Mouse (Mus musculus) limb, embryonic 12.5 days (tissue): ENCODE data around the gene Arhgdia. TPM values are rescaled to one million over a fixed set of nuclear protein-coding genes. Genes with fewer than 3 reads are reported as not detected.

Source experiments
- ATAC-seq: fragments of 200-750 bp; cut with Nextera tagmentation; 2 replicates; pipeline ENCODE4 v1.8.0; 2017; ENCODE audit warnings: low read depth, moderate TSS enrichment; ENCODE audit not compliant: insufficient number of reproducible peaks, insufficient read depth, low FRiP score, low TSS enrichment
- H3K27ac ChIP-seq: fragments of 300-500 bp; sonication (generic); 2 replicates; pipeline ENCODE4 v1.5.1; 2016; ENCODE audit warnings: mild to moderate bottlenecking, moderate library complexity
- H3K27me3 ChIP-seq: fragments of 300-500 bp; sonication (generic); 2 replicates; pipeline ENCODE4 v1.6.1; 2016; ENCODE audit warnings: mild to moderate bottlenecking, moderate library complexity
- H3K36me3 ChIP-seq: fragments of 300-500 bp; sonication (generic); 2 replicates; pipeline ENCODE4 v1.6.1; 2016; ENCODE audit warnings: mild to moderate bottlenecking, moderate library complexity
- H3K4me1 ChIP-seq: fragments of 300-500 bp; sonication (generic); replicated peaks from 2 replicates; pipeline ENCODE4 v1.6.1; 2016
- H3K4me2 ChIP-seq: fragments of 300-500 bp; sonication (generic); 2 replicates; pipeline ENCODE4 v1.6.1; 2016; ENCODE audit warnings: mild to moderate bottlenecking, moderate library complexity
- H3K4me3 ChIP-seq: fragments of 300-500 bp; sonication (generic); replicated peaks from 2 replicates; pipeline ENCODE4 v1.5.1; 2016; ENCODE audit warnings: mild to moderate bottlenecking
- H3K9ac ChIP-seq: fragments of 300-500 bp; sonication (generic); replicated peaks from 2 replicates; pipeline ENCODE4 v1.6.1; 2016; ENCODE audit warnings: mild to moderate bottlenecking, moderate library complexity
- H3K9me3 ChIP-seq: fragments of 300-500 bp; sonication (generic); 2 replicates; pipeline ENCODE4 v1.6.1; 2016; ENCODE audit warnings: mild to moderate bottlenecking, moderate library complexity
- WGBS: fragments of 180-500 bp; shearing (Covaris S2); methylation state at CpG from one replicate; pipeline ENCODE4 v1.1.7; 2016; 5-methylcytosine and 5-hydroxymethylcytosine counted together
- polyA plus RNA-seq: library from polyadenylated mRNA; unstranded; fragments of >200 nt; fragmentation: Nextera tagmentation; extraction: Ambion mirVana; gene quantifications from 2 replicates; pipeline ENCODE4 v1.2.1, GENCODE M21; 2016

The Arhgdia gene
- polyA plus RNA-seq, 1 experiment from 2014 or later = 484 TPM

- Histone ChIP-seq H3K36me3 (peaks cover 35% of the 10 kb centered on the region), H3K9ac (0 out of 2 replicates have a peak overlapping the region, but pooled peaks have one; percentile 14), H3K27me3 (no peaks in the 10 kb centered on the region), H3K27ac (no peak overlapping the region), H3K4me2 (no peak overlapping the region), H3K4me1 (peaks cover 31% of the 10 kb centered on the region), H3K9me3 (no peaks in the 10 kb centered on the region), H3K4me3 (no peak overlapping the region)
- WGBS = 90% methylated on average over 7 of the region's 7 CpGs
- no peak for ATAC-seq
Measured at GRCm38 (mm10) chr11:120577211-120578023, 4.0 kb downstream of the Arhgdia start.

DNA sequence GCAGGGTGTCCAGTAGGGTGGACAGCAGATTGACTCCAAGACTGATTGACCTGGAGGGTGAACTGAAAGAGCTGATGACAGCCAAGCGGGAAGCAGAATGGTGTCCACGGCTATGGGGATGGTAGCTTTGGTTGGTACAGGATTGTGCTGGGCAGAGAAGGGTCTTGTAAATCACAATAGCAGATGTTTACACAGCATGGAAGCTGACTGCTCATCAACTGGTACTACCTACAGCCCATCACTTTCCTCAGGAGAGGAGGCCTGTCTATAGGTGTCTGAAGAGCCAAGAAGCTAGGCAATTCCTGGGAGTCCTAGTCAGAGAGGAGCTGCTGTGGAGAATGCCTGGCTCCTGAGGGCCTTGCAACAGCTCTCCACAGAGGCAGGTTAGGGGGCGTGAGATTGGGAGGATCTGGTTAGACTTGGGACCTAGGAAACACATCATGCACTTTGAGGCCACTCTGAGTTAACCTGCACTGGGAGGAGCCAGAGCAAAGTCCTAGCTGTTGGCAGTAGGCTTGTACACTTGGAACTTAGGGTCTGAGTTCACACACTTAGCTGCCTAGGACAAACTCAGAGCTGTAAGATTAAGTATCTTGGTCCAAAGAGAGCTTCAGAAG is 5.0 kb downstream of the Arhgdia start:
- WGBS = 83% methylated on average over 3 of the region's 3 CpGs
- H3K4me3 ChIP-seq = no peak overlapping the region
- ATAC-seq = no peak

DNA sequence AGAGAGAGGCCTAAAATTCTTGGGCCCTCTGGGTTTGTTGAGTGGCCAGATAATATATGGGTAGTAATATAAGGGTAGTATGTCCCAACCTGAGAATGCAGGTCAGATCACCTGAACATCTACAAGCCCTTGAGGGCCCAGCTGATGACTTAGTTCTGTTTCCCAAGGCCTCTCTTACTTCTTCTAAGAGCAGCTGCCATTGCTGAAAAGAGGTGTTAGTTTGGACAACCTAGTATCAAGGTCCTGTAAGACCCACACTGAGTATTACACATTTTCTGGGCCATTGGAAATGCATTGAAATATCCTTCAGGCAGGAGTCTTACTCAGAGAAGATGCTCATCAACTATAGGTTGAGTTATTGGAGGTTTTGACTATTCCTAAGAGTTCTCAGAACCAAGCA is 5.5 kb downstream of the Arhgdia start:
- no peaks in the 10 kb centered on the region for H3K9me3 ChIP-seq
- H3K36me3 ChIP-seq = peaks cover 41% of the 10 kb centered on the region
- no peaks in the 10 kb centered on the region for H3K27me3 ChIP-seq
- ATAC-seq = no peak
- H3K9ac ChIP-seq = no peak overlapping the region
- H3K27ac ChIP-seq = no peak overlapping the region
- H3K4me2 ChIP-seq = no peak overlapping the region
- H3K4me1 ChIP-seq = peaks cover 34% of the 10 kb centered on the region
- no peak overlapping the region for H3K4me3 ChIP-seq

More for the DNA sequence above, 5.0 kb downstream of the Arhgdia start:
- H3K27me3 ChIP-seq = no peaks in the 10 kb centered on the region
- H3K4me2 ChIP-seq = no peak overlapping the region
- H3K4me1 ChIP-seq = peaks cover 29% of the 10 kb centered on the region
- H3K36me3 ChIP-seq = peaks cover 36% of the 10 kb centered on the region
- no peaks in the 10 kb centered on the region for H3K9me3 ChIP-seq
- no peak overlapping the region for H3K27ac ChIP-seq
- H3K9ac ChIP-seq = no peak overlapping the region

DNA sequence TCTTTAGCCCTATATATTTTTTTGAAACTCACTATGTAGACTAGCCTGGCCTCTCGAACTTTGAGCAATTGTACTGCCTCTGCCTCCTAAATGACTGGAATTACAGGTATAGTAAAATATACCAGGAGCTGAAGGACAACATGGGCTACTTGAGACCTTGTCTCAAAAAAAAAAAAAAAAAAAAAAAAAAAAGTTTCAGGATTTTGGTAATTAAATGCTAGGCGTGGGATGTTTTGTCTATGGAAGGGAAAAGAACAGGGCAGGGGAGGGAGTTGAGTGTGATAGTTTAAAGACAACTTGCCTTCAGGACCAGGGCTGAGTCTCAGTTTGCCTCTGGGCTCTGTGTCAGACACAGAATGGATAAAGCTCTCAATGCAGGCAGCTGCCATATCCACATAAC is 6.4 kb downstream of the Arhgdia start:
- H3K4me3 ChIP-seq = no peak overlapping the region
- peaks cover 31% of the 10 kb centered on the region for H3K4me1 ChIP-seq
- H3K27me3 ChIP-seq = no peaks in the 10 kb centered on the region
- H3K9ac ChIP-seq = peak overlapping the region; percentile 97; the same call in 1 of the 2 replicates
- 74% methylated on average over 2 of the region's 2 CpGs for WGBS
- ATAC-seq = no peak
- H3K36me3 ChIP-seq = peaks cover 48% of the 10 kb centered on the region
- H3K9me3 ChIP-seq = no peaks in the 10 kb centered on the region
- 0 out of 2 replicates have a peak overlapping the region, but pooled peaks have one; percentile 3 for H3K27ac ChIP-seq
- no peak overlapping the region for H3K4me2 ChIP-seq

DNA sequence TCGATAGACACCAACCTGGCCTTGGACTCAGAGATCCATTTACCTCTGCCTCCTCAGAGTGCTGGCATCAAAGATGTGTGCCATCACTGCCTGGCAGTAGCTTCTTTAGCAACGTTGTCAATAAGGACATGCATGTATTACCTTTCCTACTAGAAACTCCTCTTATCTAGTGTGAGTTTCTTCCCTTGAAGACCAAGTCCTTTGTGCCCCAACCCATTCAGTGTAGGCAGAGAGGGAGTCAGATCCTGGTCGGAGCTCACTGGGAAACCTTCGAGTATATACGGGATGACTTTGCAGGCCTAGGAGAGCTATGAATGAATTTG is 7.2 kb downstream of the Arhgdia start:
- Histone ChIP-seq H3K27me3 (no peaks in the 10 kb centered on the region), H3K4me1 (peaks cover 23% of the 10 kb centered on the region), H3K9ac (peak overlapping the region; percentile 97), H3K36me3 (peaks cover 48% of the 10 kb centered on the region), H3K27ac (0 out of 2 replicates have a peak overlapping the region, but pooled peaks have one; percentile 3), H3K9me3 (no peaks in the 10 kb centered on the region), H3K4me2 (peak overlapping the region; percentile 91), H3K4me3 (peak overlapping the region; percentile 98)
- no peak for ATAC-seq
- WGBS = 52% methylated on average over 5 of the region's 5 CpGs

DNA sequence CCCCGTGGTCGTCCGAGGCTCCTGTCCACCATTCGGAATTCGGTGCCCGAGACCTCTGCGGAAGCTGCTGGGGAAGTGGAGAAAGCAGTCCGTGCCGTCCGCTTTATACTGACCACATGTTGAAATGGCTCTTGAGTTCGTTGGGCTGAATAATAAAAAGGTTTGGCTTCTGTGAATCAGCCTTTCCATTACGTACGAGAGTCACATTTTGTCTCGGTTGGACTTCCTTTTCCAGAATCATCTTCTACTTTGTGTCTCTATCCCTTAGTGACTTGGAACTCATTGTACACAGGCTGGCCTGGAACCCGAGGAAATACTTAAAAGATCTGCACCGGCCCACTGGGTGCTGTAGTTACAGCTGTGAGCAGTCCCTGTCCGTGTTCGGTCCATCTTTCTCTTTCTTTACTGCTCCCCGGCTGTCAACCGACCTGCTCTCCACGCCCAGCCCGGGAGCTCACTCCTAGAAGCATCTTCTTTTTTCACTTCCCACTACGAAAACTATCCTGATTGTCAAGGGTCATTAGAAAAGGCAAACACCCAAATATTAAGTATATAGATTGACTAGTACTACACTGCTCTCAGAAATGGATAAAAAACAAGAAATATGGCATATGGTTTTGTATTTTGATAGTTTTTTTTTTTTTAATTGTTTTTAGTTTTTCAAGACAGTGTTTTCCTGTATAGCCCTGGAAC is 7.7 kb downstream of the Arhgdia start:
- peak overlapping the region; percentile 96 for H3K27ac ChIP-seq
- ATAC-seq = no peak
- no peaks in the 10 kb centered on the region for H3K27me3 ChIP-seq
- no peaks in the 10 kb centered on the region for H3K9me3 ChIP-seq
- 1% methylated on average over 23 of the region's 23 CpGs for WGBS
- peak overlapping the region; percentile 91 for H3K4me2 ChIP-seq
- H3K36me3 ChIP-seq = peaks cover 48% of the 10 kb centered on the region
- peak overlapping the region; percentile 98 for H3K4me3 ChIP-seq
- H3K9ac ChIP-seq = peak overlapping the region; percentile 97
- peaks cover 20% of the 10 kb centered on the region for H3K4me1 ChIP-seq

DNA sequence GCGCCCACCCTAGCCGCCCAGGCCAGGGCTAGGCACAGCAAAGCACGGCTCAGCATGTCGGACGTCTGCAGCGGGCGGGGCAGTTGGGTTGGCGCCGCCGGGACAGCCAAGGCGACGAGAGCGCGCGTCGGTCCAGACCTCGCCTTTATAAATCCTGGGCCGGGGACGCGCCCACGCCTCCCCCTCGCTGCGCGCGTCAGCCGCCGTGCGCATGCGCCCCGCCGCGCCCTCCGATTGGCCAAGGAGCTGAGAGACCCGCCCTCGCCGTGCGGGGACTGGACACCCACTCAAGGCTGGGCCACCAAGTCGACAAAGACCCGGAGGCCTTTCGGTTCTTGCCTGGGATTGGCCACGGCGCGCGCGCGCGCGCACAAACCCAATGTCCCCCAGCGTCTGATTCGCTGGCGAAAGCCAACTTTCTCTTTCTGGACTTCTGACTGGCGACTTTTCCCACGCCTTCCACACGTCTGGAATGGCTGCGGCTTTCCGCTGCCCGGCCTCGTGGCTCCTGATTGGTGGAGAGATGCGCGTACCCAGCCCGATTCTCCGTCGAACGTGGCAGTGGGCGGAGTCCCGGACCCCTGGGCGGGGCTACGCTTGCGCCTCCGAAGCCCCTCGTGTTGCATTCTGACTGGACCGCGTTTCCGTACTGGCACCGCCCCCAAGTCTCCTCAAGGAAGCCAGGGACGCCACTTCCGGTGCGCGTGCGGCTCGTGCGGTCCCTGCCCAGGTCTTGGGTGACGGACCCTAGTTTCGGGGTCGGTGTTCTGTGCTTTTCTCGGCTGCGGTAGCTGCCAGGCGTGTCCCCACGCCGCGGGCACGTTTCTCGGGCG is 8.5 kb downstream of the Arhgdia start, which contains the start of gene P4hb:
TSS of gene P4hb (minus strand) at position 502 of the 833 bp plus-strand sequence.
- ATAC-seq = peak; percentile 98
- Histone ChIP-seq H3K36me3 (peaks cover 48% of the 10 kb centered on the region), H3K9ac (peak within 1 kb of the TSS; percentile 97), H3K4me1 (peaks cover 20% of the 10 kb centered on the region), H3K9me3 (no peaks in the 10 kb centered on the region), H3K4me2 (peak within 1 kb of the TSS; percentile 94), H3K27ac (peak within 1 kb of the TSS; percentile 96), H3K4me3 (peak within 1 kb of the TSS; percentile 98), H3K27me3 (no peaks in the 10 kb centered on the region)
- WGBS = under 1% methylated on average over 94 of the region's 94 CpGs

DNA sequence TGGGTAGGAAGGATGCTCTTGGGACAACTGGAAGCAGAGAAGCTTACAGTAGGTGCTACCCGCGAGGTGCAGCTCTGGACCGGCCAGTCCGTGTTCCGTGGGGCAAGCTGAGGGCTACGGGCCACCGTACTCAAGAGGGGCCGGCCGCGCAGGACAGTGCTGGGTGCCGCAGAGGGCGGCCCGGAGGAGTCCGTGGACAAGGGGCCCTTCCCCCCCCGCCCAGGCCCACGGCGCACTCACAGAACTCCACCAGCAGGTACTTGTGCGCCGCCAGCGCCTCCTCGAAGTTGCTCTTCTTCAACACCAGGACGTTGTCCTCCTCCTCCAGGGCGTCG is 9.0 kb downstream of the Arhgdia start:
- Histone ChIP-seq H3K4me3 (peak overlapping the region; percentile 98), H3K27me3 (no peaks in the 10 kb centered on the region), H3K4me2 (peak overlapping the region; percentile 94), H3K9ac (peak overlapping the region; percentile 97), H3K4me1 (peaks cover 20% of the 10 kb centered on the region), H3K9me3 (no peaks in the 10 kb centered on the region), H3K27ac (peak overlapping the region; percentile 89), H3K36me3 (peaks cover 48% of the 10 kb centered on the region)
- ATAC-seq = no peak; the same call in 1 of the 2 replicates
- WGBS = 0% methylated on average over 24 of the region's 24 CpGs

DNA sequence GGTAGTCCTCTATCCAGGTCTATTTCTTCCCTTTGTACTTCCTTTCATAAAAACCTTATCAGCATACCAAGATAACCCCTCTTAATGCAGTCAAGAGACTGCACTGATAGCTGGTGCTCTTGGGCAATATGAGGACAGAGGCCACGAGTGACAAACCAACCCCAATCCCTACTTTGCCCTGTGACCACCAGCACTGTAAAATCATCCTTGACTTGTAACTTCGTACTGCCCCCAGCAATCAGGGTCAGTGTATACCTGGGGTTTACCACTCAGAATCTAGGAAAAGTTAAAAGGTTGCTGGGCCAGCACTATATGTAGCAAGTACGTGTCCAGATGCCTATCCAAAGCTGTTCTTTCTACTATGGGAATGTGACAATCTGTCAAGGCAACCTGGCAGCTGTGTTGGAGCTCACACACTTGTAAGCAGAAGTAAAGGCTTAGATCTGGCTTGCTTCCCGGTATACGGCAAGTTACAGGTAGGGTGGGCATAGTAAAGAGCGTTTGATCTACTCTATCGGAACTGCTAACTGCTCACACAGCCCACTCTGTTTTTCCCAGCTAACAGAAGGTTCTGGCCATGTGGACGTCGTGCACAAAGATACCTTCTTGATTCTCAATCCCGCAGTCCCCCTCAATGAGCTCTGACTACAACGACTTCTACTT is 9.5 kb downstream of the Arhgdia start:
- no peak for ATAC-seq
- H3K27ac ChIP-seq = peak overlapping the region; percentile 89
- H3K4me3 ChIP-seq = peak overlapping the region; percentile 98
- no peaks in the 10 kb centered on the region for H3K9me3 ChIP-seq
- H3K36me3 ChIP-seq = peaks cover 48% of the 10 kb centered on the region
- peak overlapping the region; percentile 94 for H3K4me2 ChIP-seq
- 12% methylated on average over 11 of the region's 11 CpGs for WGBS
- H3K27me3 ChIP-seq = no peaks in the 10 kb centered on the region
- H3K9ac ChIP-seq = peak overlapping the region; percentile 97
- peaks cover 20% of the 10 kb centered on the region for H3K4me1 ChIP-seq

GRCm38 (mm10) chr11:120571122-120571521 is 10.3 kb downstream of the Arhgdia start:
- peaks cover 55% of the 10 kb centered on the region for H3K36me3 ChIP-seq
- H3K4me3 ChIP-seq = peak overlapping the region; percentile 98
- ATAC-seq = no peak

More at GRCm38 (mm10) chr11:120571122-120571521, 10.3 kb downstream of the Arhgdia start:
- Histone ChIP-seq H3K27me3 (no peaks in the 10 kb centered on the region), H3K4me1 (peaks cover 20% of the 10 kb centered on the region), H3K4me2 (peak overlapping the region; percentile 94), H3K9ac (peak overlapping the region; percentile 97), H3K27ac (no peak overlapping the region), H3K9me3 (no peaks in the 10 kb centered on the region)
- 76% methylated on average over 3 of the region's 3 CpGs for WGBS
